16 mouse cellular contexts compared by ENCODE assay signal in the genomic region with DNA sequence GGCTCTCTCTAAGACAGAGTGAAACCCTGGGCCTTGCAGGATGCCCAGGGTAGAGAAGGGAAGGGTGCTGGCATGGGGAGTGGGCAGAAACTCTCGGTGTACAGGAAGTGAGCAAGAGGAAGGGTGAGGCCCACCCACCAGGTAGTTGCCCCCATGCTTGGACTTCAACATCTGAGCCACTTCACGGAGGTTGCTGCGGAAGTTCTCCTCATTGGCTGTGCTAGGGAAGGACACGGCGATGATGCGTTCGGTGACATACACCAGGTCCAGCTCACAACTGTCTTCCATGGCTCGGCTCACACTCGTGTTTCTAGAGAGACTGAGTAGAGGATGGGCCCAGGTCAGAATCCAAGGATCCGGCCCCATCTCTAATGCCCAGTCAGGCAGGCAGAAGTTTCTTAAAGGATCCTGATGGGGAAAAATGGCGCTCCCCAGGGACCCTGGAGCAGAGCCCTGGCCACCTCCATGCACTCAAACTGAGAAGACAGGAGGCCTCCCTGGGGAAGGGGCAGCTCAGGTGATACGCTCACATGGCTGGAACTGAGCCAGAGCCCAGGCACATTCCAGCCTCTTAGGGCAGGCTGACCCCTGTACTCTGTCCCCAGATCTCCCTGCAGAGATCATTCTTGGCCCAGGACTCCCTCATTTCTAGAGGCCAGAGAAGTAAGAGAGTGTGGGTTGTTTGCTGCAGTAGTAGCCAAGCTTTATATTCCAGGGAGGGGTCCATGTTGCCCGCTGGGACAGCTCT.
DNase-seq lines count a peak whose midpoint lies in the region; TF ChIP-seq lines count a peak whose summit lies in the region.
"Had no signal": no experiment of that assay in that cellular context is flagged by ENCODE, and none has a peak within 500 bp of the region (broad histone marks: within the 10 kb centered on the region; RNA-seq: fewer than 3 reads in every experiment).

No protein-coding gene starts in this region.

- peak; percentile 94 for DNase-seq in heart, adult 11 months
- no peak for DNase-seq in heart, adult 9 months (ENCODE audit: low spot score in 2 of 2)
- DNase-seq in lung, adult 2 months = no peak
- no peak for DNase-seq in lung, postnatal 14 days
- DNase-seq in kidney, adult 8-10 months = peak; percentile 83 to 87
- peak; percentile 53 for DNase-seq in testis, postnatal 10 days (ENCODE audit: low spot score)
- no peak for DNase-seq in left cerebral cortex, adult 8-10 months (ENCODE audit: low spot score in 2 of 2)
- DNase-seq: adrenal gland, postnatal 25 days; B cell, adult 2 months; cerebellum, postnatal 36 days; thymus, postnatal 4 days had no signal

- WGBS in lung, adult 2 months = 70% methylated on average over 13 of the region's 13 CpGs

- peak overlapping the region; percentile 44 for H3K4me3 ChIP-seq in lung, adult 2 months (replicated peaks; ENCODE audit: extremely low read depth, low read depth, low read length)
- H3K4me3 ChIP-seq: embryonic facial prominence, embryonic 12.5 days; forebrain, embryonic 10.5 days; layer of hippocampus, adult 2 months; megakaryocyte, embryonic 14.5 days; neural tube, embryonic 13.5 days had no signal

- H3K4me1 ChIP-seq in lung, adult 2 months (ENCODE audit: control insufficient read depth, insufficient read depth, low read length) = peaks cover 34% of the 10 kb centered on the region

- no peak for TF ChIP-seq CTCF in lung, adult 2 months (IDR thresholded peaks at IDR 0.05; ENCODE audit: insufficient read depth, low read length)

- TF ChIP-seq POLR2A in lung, adult 2 months (IDR thresholded peaks at IDR 0.05; ENCODE audit: borderline replicate concordance, extremely low read depth, low read depth, low read length) = 0 out of 2 replicates have a peak, but pooled peaks have one; percentile 14

Comparison
In these comparisons a context has a peak if more than half of its experiments do, and no peak if none do; other contexts are left out.
1. DNase-seq: peak in heart, adult 11 months (single experiment), kidney, adult 8-10 months (2 of 2) and testis, postnatal 10 days (single experiment); none in heart, adult 9 months (0 of 2), lung, adult 2 months (single experiment), lung, postnatal 14 days (single experiment) and left cerebral cortex, adult 8-10 months (0 of 2).